In genomic region chr1:63134530-63134929, GRCm38 (mm10) we compare ENCODE assay signal across 21 mouse cellular contexts. TPM values are rescaled to one million over a fixed set of nuclear protein-coding genes. Genes with fewer than 3 reads are reported as not detected.
DNase-seq lines count a peak whose midpoint lies in the region; TF ChIP-seq lines count a peak whose summit lies in the region.
"Had no signal": no experiment of that assay in that cellular context is flagged by ENCODE, and none has a peak within 500 bp of the region (broad histone marks: within the 10 kb centered on the region; RNA-seq: fewer than 3 reads in every experiment).

No protein-coding gene starts in this region.

- H3K27me3 ChIP-seq in heart, adult 2 months (ENCODE audit: control insufficient read depth, insufficient read depth, low read length) = no peaks in the 10 kb centered on the region
- H3K27me3 ChIP-seq: embryonic facial prominence, embryonic 13.5 days; embryonic facial prominence, embryonic 15.5 days; forebrain, embryonic 12.5 days; Patski had no signal

- no peak overlapping the region for H3K27ac ChIP-seq in heart, adult 2 months
- H3K27ac ChIP-seq: embryonic facial prominence, embryonic 13.5 days; embryonic facial prominence, embryonic 15.5 days; forebrain, embryonic 10.5 days; forebrain, embryonic 12.5 days had no signal

- no peak for TF ChIP-seq EP300 in heart, adult 2 months (IDR thresholded peaks at IDR 0.05; ENCODE audit: insufficient read depth, low read depth, low read length)

- H3K9ac ChIP-seq in heart, adult 2 months (ENCODE audit: low read depth, low read length) = no peak overlapping the region
- H3K9ac ChIP-seq: embryonic facial prominence, embryonic 13.5 days; embryonic facial prominence, embryonic 15.5 days; forebrain, embryonic 12.5 days had no signal

- intact Hi-C loops in heart, adult 2 months (cut with DNase I) = no loop called here

- 76% methylated on average over 3 of the region's 3 CpGs for whole genome bisulfite sequencing in heart, adult 2 months
- 72% methylated on average over 3 of the region's 3 CpGs for WGBS in lung, adult 2 months

- no peak overlapping the region for H3K4me3 ChIP-seq in heart, adult 2 months
- no peak overlapping the region for H3K4me3 ChIP-seq in lung, adult 2 months (replicated peaks; ENCODE audit: extremely low read depth, low read depth, low read length)
- H3K4me3 ChIP-seq: embryonic facial prominence, embryonic 13.5 days; embryonic facial prominence, embryonic 15.5 days; erythroblast, embryonic 14.5 days; forebrain, embryonic 10.5 days; forebrain, embryonic 12.5 days had no signal

- H3K79me2 ChIP-seq in heart, adult 2 months (replicated peaks; ENCODE audit: control insufficient read depth, insufficient read depth, low read length) = no peaks in the 10 kb centered on the region

- no peak for TF ChIP-seq CTCF in heart, adult 2 months (IDR thresholded peaks at IDR 0.05)
- TF ChIP-seq CTCF in lung, adult 2 months (IDR thresholded peaks at IDR 0.05; ENCODE audit: insufficient read depth, low read length) = no peak

- H3K4me1 ChIP-seq in heart, adult 2 months (ENCODE audit: control insufficient read depth, insufficient read depth, low read length) = no peaks in the 10 kb centered on the region
- no peaks in the 10 kb centered on the region; the same call in 1 of the 2 replicates for H3K4me1 ChIP-seq in lung, adult 2 months (ENCODE audit: control insufficient read depth, insufficient read depth, low read length)

- no peaks in the 10 kb centered on the region for H3K36me3 ChIP-seq in heart, adult 2 months (ENCODE audit: control insufficient read depth, insufficient read depth, low read length)

- DNase-seq in ES-CJ7 (ENCODE audit: low read depth, low spot score) = peak; percentile 67
- peak; percentile 89 for DNase-seq in R1 (ENCODE audit: low read depth, low spot score)
- no peak for DNase-seq in heart, adult 2 months
- DNase-seq in ovary, postnatal 10 days (ENCODE audit: low spot score) = no peak
- no peak for DNase-seq in lung, adult 2 months
- DNase-seq: adrenal gland, adult 2 months; adrenal gland, postnatal 10 days; adrenal gland, postnatal 25 days; cerebellum, adult 11 months; cerebellum, adult 18-20 months; cerebellum, adult 8-10 months; cerebellum, adult 9-11 months; cerebellum, postnatal 14 days; cerebellum, postnatal 36 days; embryo, embryonic 11 days had no signal

- no peak for TF ChIP-seq POLR2A in heart, adult 2 months (IDR thresholded peaks at IDR 0.05; ENCODE audit: insufficient read depth, low read depth, low read length)
- TF ChIP-seq POLR2A in lung, adult 2 months (IDR thresholded peaks at IDR 0.05; ENCODE audit: borderline replicate concordance, extremely low read depth, low read depth, low read length) = no peak

RNA-seq across cellular contexts. Expression of gene Ino80d, which starts 20.1 kb away (rescaled TPM):
- total RNA-seq in heart, adult 2 months (2021) = 10 to 100 TPM; 16.6 to 18.4 TPM
- polyA plus RNA-seq in heart, adult 2 months (2012; rRNA removed) = 6.5 and 9.1 TPM in 2 replicates
- 14.7 and 16.7 TPM in 2 replicates for polyA plus RNA-seq in lung, adult 2 months (2012; rRNA removed)

RNA-seq across cellular contexts. Expression of gene Eef1b2, which starts 42.1 kb away (rescaled TPM):
- total RNA-seq in heart, adult 2 months (2021) = 100 to 1,000 TPM; 414 to 481 TPM
- polyA plus RNA-seq in heart, adult 2 months (2012; rRNA removed) = 149 and 190 TPM in 2 replicates
- 192 and 217 TPM in 2 replicates for polyA plus RNA-seq in lung, adult 2 months (2012; rRNA removed)

RNA-seq across cellular contexts. Expression of gene Ndufs1, which starts 42.1 kb away (rescaled TPM):
- 100 to 1,000 TPM; 746 to 840 TPM for total RNA-seq in heart, adult 2 months (2021)
- polyA plus RNA-seq in heart, adult 2 months (2012; rRNA removed) = 295 and 563 TPM in 2 replicates
- 17.8 and 29.6 TPM in 2 replicates for polyA plus RNA-seq in lung, adult 2 months (2012; rRNA removed)

Comparison
In these comparisons a context has a peak if more than half of its experiments do, and no peak if none do; other contexts are left out.
1. DNase-seq: peak in ES-CJ7 (single experiment) and R1 (single experiment); none in heart, adult 2 months (0 of 2), ovary, postnatal 10 days (single experiment) and lung, adult 2 months (single experiment).